Mouse (Mus musculus): ENCODE measurements around the gene Pxylp1. TPM values are rescaled to one million over a fixed set of nuclear protein-coding genes. Genes with fewer than 3 reads are reported as not detected.
A peak's percentile ranks its signal among the peaks of the same experiment; 100 is the strongest.

Gene Pxylp1
- polyA plus RNA-seq, 1 experiment from 2014 or later = 1.9 TPM

DNA sequence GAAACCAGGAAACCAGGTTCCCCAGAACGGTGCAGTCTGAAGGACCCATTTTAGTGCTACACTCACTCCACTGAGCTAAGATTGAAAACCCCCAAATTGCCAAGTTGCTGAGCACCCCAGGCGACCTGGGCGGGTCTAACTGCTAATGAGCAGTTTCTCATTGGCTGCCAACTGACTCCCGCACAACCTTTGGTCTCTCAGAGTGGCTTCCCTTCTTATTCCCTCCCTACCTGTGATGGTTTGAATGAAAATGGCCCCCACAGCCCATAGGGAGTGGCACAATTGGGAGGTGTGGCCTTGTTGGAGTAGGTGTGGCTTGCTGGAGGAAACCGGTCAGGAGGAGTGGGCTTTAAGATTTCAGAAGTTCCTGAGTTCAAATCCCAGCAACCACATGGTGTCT, 58.9 kb downstream of the Pxylp1 start:
- no peaks in the 10 kb centered on the region for H3K36me3 ChIP-seq
- no peak overlapping the region for H3K27ac ChIP-seq
- WGBS (ENCODE audit: insufficient replicate concordance) = 55% methylated on average over 5 of the region's 5 CpGs
- H3K27me3 ChIP-seq = no peaks in the 10 kb centered on the region
- H3K9ac ChIP-seq = no peak overlapping the region
- ATAC-seq (ENCODE audit: low read depth) (no peak), DNase-seq (no peak)
- H3K4me2 ChIP-seq = no peak overlapping the region
- no peaks in the 10 kb centered on the region for H3K9me3 ChIP-seq (replicated peaks)
- no peaks in the 10 kb centered on the region; the same call in 1 of the 2 replicates for H3K4me1 ChIP-seq (replicated peaks)
- H3K4me3 ChIP-seq (replicated peaks) = no peak overlapping the region

DNA sequence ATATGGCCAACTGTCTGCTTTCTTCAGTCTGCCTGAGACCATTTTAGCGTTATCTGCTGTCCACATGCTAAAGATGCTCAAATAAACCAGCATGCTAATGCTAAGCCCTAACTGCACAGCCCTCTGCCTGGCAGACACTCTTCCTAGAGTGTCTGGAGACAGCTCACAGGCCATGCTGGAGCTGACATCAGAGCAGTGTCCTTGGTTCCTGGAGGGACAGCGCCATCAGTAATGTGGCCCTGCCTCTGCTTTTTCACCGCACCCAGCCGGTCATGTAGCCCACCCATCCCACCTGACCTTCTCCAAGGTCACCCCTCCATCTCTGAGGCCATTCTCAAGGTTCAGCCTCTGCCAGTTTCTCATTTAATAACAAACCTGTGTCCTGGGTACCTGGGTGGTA, 60.0 kb downstream of the Pxylp1 start:
- H3K36me3 ChIP-seq = no peaks in the 10 kb centered on the region
- H3K9ac ChIP-seq = no peak overlapping the region
- no peak overlapping the region for H3K4me3 ChIP-seq (replicated peaks)
- H3K4me1 ChIP-seq (replicated peaks) = no peaks in the 10 kb centered on the region
- ATAC-seq (ENCODE audit: low read depth) (no peak), DNase-seq (no peak)
- H3K27me3 ChIP-seq = no peaks in the 10 kb centered on the region
- H3K27ac ChIP-seq = no peak overlapping the region
- 72% methylated on average over 4 of the region's 4 CpGs for WGBS (ENCODE audit: insufficient replicate concordance)
- no peak overlapping the region for H3K4me2 ChIP-seq
- no peaks in the 10 kb centered on the region for H3K9me3 ChIP-seq (replicated peaks)

DNA sequence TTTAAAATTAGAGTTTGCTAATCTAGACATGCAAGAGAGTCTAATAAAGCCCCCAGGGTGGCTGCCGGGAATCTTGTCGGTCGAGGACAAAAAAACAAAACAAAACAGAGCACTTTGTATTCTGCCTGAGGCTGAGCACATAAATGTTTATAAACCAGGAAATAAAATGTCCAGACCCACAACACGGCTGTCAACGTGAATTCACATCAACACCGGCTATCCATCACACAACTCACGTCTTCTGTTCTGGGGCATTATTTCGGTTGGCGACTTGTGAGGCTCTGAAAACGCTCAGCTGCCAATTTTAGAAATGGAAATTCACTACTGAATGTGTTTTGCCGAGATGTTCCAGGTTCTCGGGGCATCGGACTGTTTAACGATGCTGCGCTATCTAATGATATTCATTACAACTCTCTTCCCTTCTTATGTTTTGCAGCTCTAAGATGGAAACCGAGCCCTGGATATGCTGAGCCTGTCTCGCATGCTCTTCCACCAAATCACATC, 61.6 kb downstream of the Pxylp1 start:
- no peaks in the 10 kb centered on the region for H3K9me3 ChIP-seq (replicated peaks)
- H3K4me1 ChIP-seq (replicated peaks) = no peaks in the 10 kb centered on the region
- 75% methylated on average over 17 of the region's 17 CpGs for WGBS (ENCODE audit: insufficient replicate concordance)
- H3K4me2 ChIP-seq = no peak overlapping the region
- no peaks in the 10 kb centered on the region for H3K27me3 ChIP-seq
- H3K4me3 ChIP-seq (replicated peaks) = no peak overlapping the region
- ATAC-seq (ENCODE audit: low read depth) (no peak), DNase-seq (no peak)
- no peak overlapping the region for H3K27ac ChIP-seq
- no peaks in the 10 kb centered on the region for H3K36me3 ChIP-seq
- H3K9ac ChIP-seq = no peak overlapping the region

DNA sequence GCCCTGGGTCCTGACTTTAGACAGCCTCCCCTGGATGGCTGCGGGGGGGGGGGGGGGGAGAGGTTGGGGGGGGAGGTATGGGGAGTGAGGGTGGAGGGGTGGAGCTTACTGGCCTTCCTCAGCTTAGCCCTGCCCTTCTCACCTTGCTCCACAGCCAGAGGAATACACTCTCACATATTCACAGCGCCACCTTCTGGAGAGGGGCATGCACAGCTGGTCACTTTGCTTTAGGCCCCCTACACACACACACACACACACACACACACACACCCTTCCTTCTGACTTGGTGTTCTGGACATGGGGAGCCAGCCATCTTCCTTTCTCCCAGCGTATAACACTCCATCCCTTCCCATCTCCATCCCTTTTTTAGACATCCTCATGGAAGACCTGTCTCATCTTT, 62.8 kb downstream of the Pxylp1 start:
- WGBS (ENCODE audit: insufficient replicate concordance) = 74% methylated on average over 3 of the region's 3 CpGs
- DNase-seq (no peak), ATAC-seq (ENCODE audit: low read depth) (no peak)
- Histone ChIP-seq H3K27me3 (no peaks in the 10 kb centered on the region), H3K27ac (no peak overlapping the region), H3K4me2 (no peak overlapping the region), H3K9me3 (replicated peaks) (no peaks in the 10 kb centered on the region), H3K4me3 (replicated peaks) (no peak overlapping the region), H3K9ac (no peak overlapping the region), H3K4me1 (replicated peaks) (no peaks in the 10 kb centered on the region), H3K36me3 (no peaks in the 10 kb centered on the region)

DNA sequence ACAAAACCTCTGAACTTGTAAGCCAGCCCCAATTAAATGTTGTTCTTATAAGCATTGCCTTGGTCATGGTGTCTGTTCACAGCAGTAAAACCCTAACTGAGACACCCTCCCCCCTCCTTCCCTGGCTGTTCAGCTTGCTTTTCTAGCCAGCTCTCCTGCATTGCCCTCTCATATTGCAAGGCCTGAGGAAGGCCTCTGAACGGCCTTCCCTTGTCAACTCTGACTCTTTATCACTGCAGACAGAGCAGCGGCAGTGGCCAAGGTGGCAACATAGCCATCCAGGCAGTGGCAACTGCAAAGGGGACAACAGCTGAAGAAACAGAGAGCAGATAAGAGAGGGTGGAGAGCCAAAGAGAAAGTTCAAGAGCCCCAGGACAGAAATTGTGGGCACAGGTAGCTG, 64.4 kb downstream of the Pxylp1 start:
- Histone ChIP-seq H3K4me1 (replicated peaks) (no peaks in the 10 kb centered on the region), H3K4me3 (replicated peaks) (no peak overlapping the region), H3K9me3 (replicated peaks) (no peaks in the 10 kb centered on the region), H3K36me3 (no peaks in the 10 kb centered on the region), H3K27me3 (no peaks in the 10 kb centered on the region), H3K27ac (no peak overlapping the region), H3K9ac (no peak overlapping the region), H3K4me2 (no peak overlapping the region)
- ATAC-seq (ENCODE audit: low read depth) = peak; percentile 47; the same call in 1 of the 2 replicates
- DNase-seq = no peak
- WGBS (ENCODE audit: insufficient replicate concordance) = 31% methylated on average over 2 of the region's 2 CpGs

DNA sequence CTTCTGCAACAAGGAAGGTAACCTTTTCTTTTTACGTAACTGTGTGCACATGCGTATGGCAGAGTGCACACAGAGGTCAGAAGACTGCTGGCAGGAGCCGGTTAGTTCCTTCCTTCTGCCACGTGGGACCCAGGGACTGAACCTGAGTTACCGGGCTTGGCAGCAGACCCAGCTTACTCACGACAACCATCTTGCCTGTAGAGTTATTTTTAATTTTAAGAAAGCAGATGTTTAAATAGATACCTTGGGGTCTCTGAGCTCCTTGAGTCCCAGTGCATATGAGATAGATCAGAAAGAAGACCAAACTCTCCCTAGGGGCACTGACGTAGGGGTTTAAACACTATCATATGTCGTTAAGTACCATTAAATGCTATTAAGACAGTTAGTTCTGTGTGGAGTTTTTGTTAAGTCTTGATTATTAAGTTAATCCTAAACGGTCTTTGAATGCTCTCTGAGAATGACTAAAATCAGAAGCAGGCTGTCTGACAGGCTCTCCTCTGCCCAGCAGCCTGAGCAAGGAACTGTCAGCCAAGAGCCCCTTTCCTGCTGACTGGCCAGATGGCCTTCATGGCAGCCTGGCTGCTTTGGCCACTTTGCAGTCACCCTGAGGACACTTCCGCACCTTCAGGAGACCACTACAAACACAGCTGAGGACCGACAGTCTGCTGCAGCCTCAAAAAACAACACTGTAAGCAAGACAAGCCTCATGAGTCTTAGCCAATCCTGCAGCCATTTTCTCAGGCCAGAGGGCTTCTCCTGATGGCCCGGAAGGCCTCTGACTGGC, 65.3 kb downstream of the Pxylp1 start:
- no peak overlapping the region for H3K4me3 ChIP-seq (replicated peaks)
- H3K9ac ChIP-seq = no peak overlapping the region
- H3K27ac ChIP-seq = no peak overlapping the region
- H3K9me3 ChIP-seq (replicated peaks) = no peaks in the 10 kb centered on the region
- H3K27me3 ChIP-seq = no peaks in the 10 kb centered on the region
- DNase-seq (no peak), ATAC-seq (ENCODE audit: low read depth) (no peak)
- no peak overlapping the region for H3K4me2 ChIP-seq
- 69% methylated on average over 12 of the region's 12 CpGs for WGBS (ENCODE audit: insufficient replicate concordance)
- H3K36me3 ChIP-seq = no peaks in the 10 kb centered on the region
- H3K4me1 ChIP-seq (replicated peaks) = no peaks in the 10 kb centered on the region

DNA sequence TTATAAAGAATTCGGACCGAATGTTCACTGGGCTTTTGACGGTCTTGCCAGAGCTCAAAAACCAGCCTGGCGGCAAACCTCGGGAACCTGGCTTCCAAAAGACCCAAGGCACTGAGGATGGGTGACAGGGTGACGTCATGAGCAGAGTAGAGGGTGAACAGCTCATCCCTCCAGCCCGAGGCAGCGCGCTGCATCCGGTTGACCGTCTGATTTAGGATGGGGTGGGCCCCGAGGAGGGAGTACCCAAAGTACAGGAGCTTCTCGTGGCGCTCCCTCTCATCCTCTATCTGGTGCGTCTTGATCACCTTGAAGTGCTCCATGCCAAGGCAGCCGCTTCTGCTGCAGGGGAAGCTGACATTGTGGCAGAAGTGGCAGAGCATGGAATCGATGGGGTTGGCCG, 67.6 kb downstream of the Pxylp1 start:
- H3K27ac ChIP-seq = no peak overlapping the region
- H3K9me3 ChIP-seq (replicated peaks) = no peaks in the 10 kb centered on the region
- H3K36me3 ChIP-seq = no peaks in the 10 kb centered on the region
- ATAC-seq (ENCODE audit: low read depth) = no peak
- no peak overlapping the region for H3K4me2 ChIP-seq
- no peak overlapping the region for H3K4me3 ChIP-seq (replicated peaks)
- WGBS (ENCODE audit: insufficient replicate concordance) = 78% methylated on average over 18 of the region's 18 CpGs
- H3K9ac ChIP-seq = no peak overlapping the region
- no peaks in the 10 kb centered on the region for H3K27me3 ChIP-seq
- no peak for DNase-seq
- no peaks in the 10 kb centered on the region for H3K4me1 ChIP-seq (replicated peaks)

DNA sequence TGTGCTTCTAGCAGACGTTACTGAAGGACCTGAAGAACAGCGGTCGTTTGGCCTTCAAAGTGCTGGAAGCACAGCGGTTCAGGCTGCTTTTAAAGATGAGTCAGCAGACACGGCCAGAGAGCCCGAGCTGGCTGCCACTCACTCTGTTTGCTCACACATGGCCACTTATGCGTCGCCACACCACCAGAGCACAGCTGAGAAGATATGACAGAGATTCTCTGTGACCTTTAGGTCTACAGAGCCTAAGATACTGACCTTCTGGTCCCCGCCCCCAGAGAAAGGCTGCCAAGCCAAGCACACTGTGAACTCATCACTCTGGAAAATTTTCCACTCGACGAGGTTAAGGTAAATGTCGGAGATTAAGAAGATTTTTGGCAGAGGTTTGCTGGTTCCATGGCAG, 68.4 kb downstream of the Pxylp1 start:
- Histone ChIP-seq H3K36me3 (no peaks in the 10 kb centered on the region), H3K4me1 (replicated peaks) (no peaks in the 10 kb centered on the region), H3K9me3 (replicated peaks) (no peaks in the 10 kb centered on the region), H3K27ac (no peak overlapping the region), H3K4me3 (replicated peaks) (no peak overlapping the region), H3K9ac (no peak overlapping the region), H3K27me3 (no peaks in the 10 kb centered on the region), H3K4me2 (no peak overlapping the region)
- 56% methylated on average over 12 of the region's 12 CpGs for WGBS (ENCODE audit: insufficient replicate concordance)
- ATAC-seq (ENCODE audit: low read depth) (no peak), DNase-seq (no peak)

DNA sequence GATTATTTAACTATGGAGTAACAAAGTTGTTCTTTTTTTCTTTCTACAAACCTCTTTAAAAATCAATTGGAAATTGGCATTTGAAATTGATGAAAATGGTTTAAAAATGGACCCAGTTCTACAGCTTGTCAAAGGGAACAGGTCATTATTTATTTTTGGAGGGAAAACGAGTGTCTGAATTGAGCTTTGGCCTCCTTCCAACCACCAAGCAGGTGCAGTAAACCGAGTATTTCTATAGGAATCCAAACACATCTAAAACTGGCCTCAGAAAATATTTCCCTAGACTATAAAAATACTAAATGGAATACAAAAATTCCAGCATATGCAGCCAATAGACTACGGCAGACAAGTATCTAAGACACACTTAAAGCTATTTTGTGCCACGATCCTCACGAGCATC, 68.9 kb downstream of the Pxylp1 start:
- 64% methylated on average over 5 of the region's 5 CpGs for WGBS (ENCODE audit: insufficient replicate concordance)
- Histone ChIP-seq H3K36me3 (no peaks in the 10 kb centered on the region), H3K9ac (no peak overlapping the region), H3K4me2 (no peak overlapping the region), H3K27ac (no peak overlapping the region), H3K4me3 (replicated peaks) (no peak overlapping the region), H3K4me1 (replicated peaks) (no peaks in the 10 kb centered on the region), H3K9me3 (replicated peaks) (no peaks in the 10 kb centered on the region), H3K27me3 (no peaks in the 10 kb centered on the region)
- ATAC-seq (ENCODE audit: low read depth) = no peak
- no peak for DNase-seq

DNA sequence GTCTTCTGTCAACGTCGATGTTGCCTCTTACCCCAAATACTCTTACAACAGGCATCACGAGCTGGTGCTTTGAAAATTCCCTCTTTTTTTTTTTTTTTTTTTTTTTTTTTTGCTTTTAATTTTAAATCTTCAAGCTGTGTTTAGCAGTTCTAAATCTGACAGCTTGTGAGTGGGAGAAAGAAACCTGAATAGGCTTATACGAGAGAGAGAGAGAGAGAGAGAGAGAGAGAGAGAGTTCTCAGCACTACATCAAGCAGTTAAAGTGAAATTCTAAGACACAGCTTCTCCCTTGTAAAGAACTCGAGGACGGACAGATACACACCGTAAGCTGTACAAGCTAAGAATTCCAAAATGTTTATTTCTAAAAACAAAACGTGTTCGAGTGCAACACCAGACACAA, 69.5 kb downstream of the Pxylp1 start:
- WGBS (ENCODE audit: insufficient replicate concordance) = 75% methylated on average over 9 of the region's 9 CpGs

DNA sequence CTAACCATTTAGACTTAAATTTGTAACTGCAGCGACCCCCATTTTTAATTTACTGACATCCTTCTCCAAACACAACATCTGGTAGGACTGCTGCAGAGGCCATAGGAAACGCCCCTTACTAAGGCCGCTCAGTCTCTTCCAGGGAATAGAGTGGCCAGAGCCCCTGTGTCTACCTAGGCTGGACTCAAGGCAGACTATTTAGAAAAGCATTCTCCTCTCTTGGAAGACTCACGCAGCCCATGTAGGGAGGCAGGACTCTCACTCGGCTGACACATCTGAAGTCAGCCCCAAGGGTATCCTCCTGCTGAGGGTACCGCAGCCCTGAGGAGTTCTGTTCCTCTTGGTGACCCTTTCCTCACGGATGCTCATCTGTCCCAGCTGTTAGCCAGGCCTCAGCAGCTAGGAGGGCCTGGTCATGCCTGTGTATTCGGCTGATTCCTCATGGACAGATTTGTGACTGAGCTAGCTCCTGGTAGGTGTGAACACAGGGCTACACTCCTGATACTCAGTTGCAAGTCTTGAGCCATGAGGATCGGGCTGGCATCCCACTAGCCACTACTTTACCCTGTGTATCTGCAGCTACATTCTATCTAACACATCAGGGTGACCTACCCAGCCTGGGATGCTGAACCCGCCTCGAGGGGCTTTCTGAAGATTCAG, 73.5 kb downstream of the Pxylp1 start:
- H3K4me3 ChIP-seq (replicated peaks) = no peak overlapping the region
- no peak for DNase-seq
- 54% methylated on average over 11 of the region's 11 CpGs for WGBS (ENCODE audit: insufficient replicate concordance)
- H3K9ac ChIP-seq = no peak overlapping the region
- H3K27ac ChIP-seq = no peak overlapping the region
- no peaks in the 10 kb centered on the region for H3K9me3 ChIP-seq (replicated peaks)
- H3K4me2 ChIP-seq = no peak overlapping the region
- H3K27me3 ChIP-seq = no peaks in the 10 kb centered on the region
- H3K4me1 ChIP-seq (replicated peaks) = no peaks in the 10 kb centered on the region
- H3K36me3 ChIP-seq = no peaks in the 10 kb centered on the region
- peak; percentile 26; the same call in 1 of the 2 replicates for ATAC-seq (ENCODE audit: low read depth)

More for the DNA sequence above, 69.5 kb downstream of the Pxylp1 start:
- H3K4me3 ChIP-seq (replicated peaks) = no peak overlapping the region
- no peaks in the 10 kb centered on the region for H3K9me3 ChIP-seq (replicated peaks)
- ATAC-seq (ENCODE audit: low read depth) (no peak), DNase-seq (no peak)
- no peaks in the 10 kb centered on the region for H3K36me3 ChIP-seq
- no peak overlapping the region for H3K27ac ChIP-seq
- no peak overlapping the region for H3K9ac ChIP-seq
- no peaks in the 10 kb centered on the region for H3K4me1 ChIP-seq (replicated peaks)
- H3K27me3 ChIP-seq = no peaks in the 10 kb centered on the region
- no peak overlapping the region for H3K4me2 ChIP-seq
